Comparison of ENCODE assay signal across 8 mouse cellular contexts in genomic region chr4:126254315-126255112, GRCm38 (mm10). TPM values are rescaled to one million over a fixed set of nuclear protein-coding genes. Genes with fewer than 3 reads are reported as not detected.
DNase-seq lines count a peak whose midpoint lies in the region; ATAC-seq and TF ChIP-seq lines count a peak whose summit lies in the region.

No protein-coding gene starts in this region.

- peak; percentile 56 for DNase-seq in kidney, adult 2 months
- DNase-seq in kidney, adult 8-10 months, result no peak
- peak; percentile 81 for DNase-seq in cerebellum, adult 11-12 months
- peak; percentile 82 to 88 for DNase-seq in heart, adult 18-20 months
- DNase-seq in retina, embryonic 14.5 days (ENCODE audit: low spot score), result peak; percentile 28
- DNase-seq in spleen, postnatal 36 days (ENCODE audit: low spot score in 2 of 2), result no peak

- TF ChIP-seq CTCF in kidney, adult 2 months (conservative IDR thresholded peaks at IDR 0.05; ENCODE audit: insufficient read depth, insufficient read length, low read depth, low read length), result no peak

- TF ChIP-seq POLR2A in kidney, adult 2 months (IDR thresholded peaks at IDR 0.05; ENCODE audit: low read depth, low read length), result no peak

- H3K27me3 ChIP-seq in kidney, adult 2 months (replicated peaks; ENCODE audit: control insufficient read depth, insufficient read depth, low read length), result no peaks in the 10 kb centered on the region
- no peaks in the 10 kb centered on the region for H3K27me3 ChIP-seq in kidney, embryonic 16.5 days (ENCODE audit: insufficient read depth, low read length)
- peaks cover 51% of the 10 kb centered on the region for H3K27me3 ChIP-seq in liver, embryonic 15.5 days

- H3K27ac ChIP-seq in kidney, adult 2 months (ENCODE audit: insufficient read depth, low read depth, low read length), result peak overlapping the region; percentile 27
- H3K27ac ChIP-seq in kidney, embryonic 16.5 days (ENCODE audit: low read length), result peak overlapping the region; percentile 93
- H3K27ac ChIP-seq in liver, embryonic 15.5 days (replicated peaks), result no peak overlapping the region; the same call in 1 of the 2 replicates

- ATAC-seq in kidney, embryonic 16.5 days (ENCODE audit: low FRiP score, low TSS enrichment), result peak; percentile 1; the same call in 1 of the 2 replicates
- ATAC-seq in liver, embryonic 15.5 days (ENCODE audit: insufficient read depth), result no peak

- H3K9me3 ChIP-seq in kidney, embryonic 16.5 days (ENCODE audit: low read length), result no peaks in the 10 kb centered on the region
- no peaks in the 10 kb centered on the region for H3K9me3 ChIP-seq in liver, embryonic 15.5 days (replicated peaks)

- H3K4me1 ChIP-seq in kidney, adult 2 months (ENCODE audit: control insufficient read depth, insufficient read depth, low read length), result peaks cover 11% of the 10 kb centered on the region
- H3K4me1 ChIP-seq in kidney, embryonic 16.5 days (ENCODE audit: insufficient read depth, low read length), result peaks cover 66% of the 10 kb centered on the region
- peaks cover 75% of the 10 kb centered on the region for H3K4me1 ChIP-seq in liver, embryonic 15.5 days (replicated peaks)

- no peaks in the 10 kb centered on the region for H3K36me3 ChIP-seq in kidney, adult 2 months (ENCODE audit: control insufficient read depth, insufficient read depth, low read length)
- H3K36me3 ChIP-seq in kidney, embryonic 16.5 days (ENCODE audit: insufficient read depth, low read length), result no peaks in the 10 kb centered on the region
- H3K36me3 ChIP-seq in liver, embryonic 15.5 days (replicated peaks), result no peaks in the 10 kb centered on the region

- H3K9ac ChIP-seq in kidney, embryonic 16.5 days (replicated peaks; ENCODE audit: low read length), result peak overlapping the region; percentile 99
- 0 out of 2 replicates have a peak overlapping the region, but pooled peaks have one; percentile 25 for H3K9ac ChIP-seq in liver, embryonic 15.5 days

- H3K4me2 ChIP-seq in kidney, embryonic 16.5 days (replicated peaks; ENCODE audit: low read depth, low read length), result peak overlapping the region; percentile 80
- peak overlapping the region; percentile 99 for H3K4me2 ChIP-seq in liver, embryonic 15.5 days

- H3K4me3 ChIP-seq in kidney, adult 2 months (ENCODE audit: insufficient read depth, low read depth, low read length), result peak overlapping the region; percentile 91
- H3K4me3 ChIP-seq in kidney, embryonic 16.5 days (ENCODE audit: low read length), result peak overlapping the region; percentile 99
- H3K4me3 ChIP-seq in liver, embryonic 15.5 days (replicated peaks), result peak overlapping the region; percentile 81

- WGBS in kidney, adult 2 months, result 34% methylated on average over 9 of the region's 9 CpGs
- WGBS in kidney, embryonic 16.5 days, result 16% methylated on average over 9 of the region's 9 CpGs
- 37% methylated on average over 9 of the region's 9 CpGs for WGBS in liver, embryonic 15.5 days (ENCODE audit: insufficient replicate concordance)

RNA-seq across cellular contexts. Expression of gene Map7d1, which starts 1.6 kb away (rescaled TPM):
- polyA plus RNA-seq in kidney, adult 2 months (2012; rRNA removed), result 28.3 and 30.3 TPM in 2 replicates
- total RNA-seq in heart, adult 18-20 months (2021), result 100 to 1,000 TPM; 240 to 249 TPM
- 31.5 and 32.2 TPM in 2 replicates for polyA plus RNA-seq in kidney, embryonic 16.5 days (2015; fragmentation: Nextera tagmentation; extraction: Ambion mirVana)
- polyA plus RNA-seq in liver, embryonic 15.5 days (2015; fragmentation: Nextera tagmentation; extraction: Ambion mirVana), result 6.7 and 7.7 TPM in 2 replicates

RNA-seq across cellular contexts. Expression of gene Trappc3, which starts 7.6 kb away (rescaled TPM):
- 57.7 and 75.5 TPM in 2 replicates for polyA plus RNA-seq in kidney, adult 2 months (2012; rRNA removed)
- 10 to 100 TPM; 46.2 to 56.9 TPM for total RNA-seq in heart, adult 18-20 months (2021)
- 113 and 120 TPM in 2 replicates for polyA plus RNA-seq in kidney, embryonic 16.5 days (2015; fragmentation: Nextera tagmentation; extraction: Ambion mirVana)
- polyA plus RNA-seq in liver, embryonic 15.5 days (2015; fragmentation: Nextera tagmentation; extraction: Ambion mirVana), result 32.1 and 32.6 TPM in 2 replicates

RNA-seq across cellular contexts. Expression of gene Col8a2, which starts 32.1 kb away (rescaled TPM):
- 0.27 and 0.31 TPM in 2 replicates for polyA plus RNA-seq in kidney, adult 2 months (2012; rRNA removed)
- under 1 TPM; 0.52 to 0.95 TPM for total RNA-seq in heart, adult 18-20 months (2021)
- polyA plus RNA-seq in kidney, embryonic 16.5 days (2015; fragmentation: Nextera tagmentation; extraction: Ambion mirVana), result 11.1 and 11.4 TPM in 2 replicates
- polyA plus RNA-seq in liver, embryonic 15.5 days (2015; fragmentation: Nextera tagmentation; extraction: Ambion mirVana), result 1.1 TPM in 2 replicates

RNA-seq across cellular contexts. Expression of gene Thrap3, which starts 52.0 kb away (rescaled TPM):
- polyA plus RNA-seq in kidney, adult 2 months (2012; rRNA removed), result 40.4 and 51.0 TPM in 2 replicates
- 100 to 1,000 TPM in 1 of 2 experiments, 10 to 100 TPM in 1; 86.5 to 116 TPM for total RNA-seq in heart, adult 18-20 months (2021)
- 210 and 218 TPM in 2 replicates for polyA plus RNA-seq in kidney, embryonic 16.5 days (2015; fragmentation: Nextera tagmentation; extraction: Ambion mirVana)
- polyA plus RNA-seq in liver, embryonic 15.5 days (2015; fragmentation: Nextera tagmentation; extraction: Ambion mirVana), result 79.2 and 82.0 TPM in 2 replicates

Comparison
In these comparisons a context has a peak if more than half of its experiments do, and no peak if none do; other contexts are left out.
1. DNase-seq: peak in kidney, adult 2 months (single experiment), cerebellum, adult 11-12 months (single experiment), heart, adult 18-20 months (2 of 2) and retina, embryonic 14.5 days (single experiment); none in kidney, adult 8-10 months (0 of 2) and spleen, postnatal 36 days (0 of 2).
2. Peak in every context shown above with its lines, with median percentiles within 50 percentile points of each other: H3K4me3 ChIP-seq.